Mouse (Mus musculus) ES-Bruce4 (cell line): ENCODE measurements around the gene Coa7. TPM values are rescaled to one million over a fixed set of nuclear protein-coding genes. Genes with fewer than 3 reads are reported as not detected.

Experiments used
- H3K27ac ChIP-seq: 2 replicates; pipeline ENCODE4 v1.5.1; 2012; ENCODE audit warnings: low read length, inconsistent platforms; ENCODE audit not compliant: insufficient read depth
- H3K27me3 ChIP-seq: 2 replicates; pipeline ENCODE4 v1.6.1; 2012; ENCODE audit warnings: mild to moderate bottlenecking, low read length, inconsistent platforms; ENCODE audit not compliant: control insufficient read depth, poor library complexity, insufficient read depth, severe bottlenecking
- H3K36me3 ChIP-seq: 2 replicates; pipeline ENCODE4 v1.6.1; 2012; ENCODE audit warnings: inconsistent platforms, mild to moderate bottlenecking, low read length, moderate library complexity; ENCODE audit not compliant: control insufficient read depth, poor library complexity, insufficient read depth, severe bottlenecking
- H3K4me1 ChIP-seq: one replicate; pipeline ENCODE4 v1.8.1; 2011; ENCODE audit warnings: low read length; ENCODE audit not compliant: control insufficient read depth, insufficient read depth
- H3K4me3 ChIP-seq: 2 replicates; pipeline ENCODE4 v1.5.1; 2011; ENCODE audit warnings: low read depth, mild to moderate bottlenecking, low read length
- H3K9ac ChIP-seq: 2 replicates; pipeline ENCODE4 v1.6.1; 2012; ENCODE audit warnings: low read depth, mild to moderate bottlenecking, inconsistent platforms; ENCODE audit not compliant: poor library complexity, severe bottlenecking
- H3K9me3 ChIP-seq: replicated peaks from 2 replicates; pipeline ENCODE4 v1.6.1; 2012; ENCODE audit warnings: mild to moderate bottlenecking, low read length, inconsistent platforms; ENCODE audit not compliant: control insufficient read depth, poor library complexity, insufficient read depth, severe bottlenecking
- CTCF ChIP-seq: IDR thresholded peaks from one replicate; pipeline ENCODE4 v1.8.1; 2011; ENCODE audit warnings: low read depth, low read length
- EP300 ChIP-seq: IDR thresholded peaks from 2 replicates; pipeline ENCODE4 v1.6.1; 2011; ENCODE audit warnings: low read depth, low read length; ENCODE audit not compliant: insufficient read depth
- POLR2A ChIP-seq: IDR thresholded peaks from one replicate; pipeline ENCODE4 v1.8.1; 2011; ENCODE audit warnings: low read length; ENCODE audit not compliant: insufficient read depth
- polyA plus RNA-seq: library from polyadenylated mRNA; stranded (reverse); fragments of >200 nt; gene quantifications from 2 replicates; pipeline ENCODE4 v1.2.4, GENCODE M21; 2011; ENCODE audit warnings: low read depth; ENCODE audit not compliant: missing spikeins, insufficient read depth, insufficient read length

Gene Coa7
- polyA plus RNA-seq, 1 experiment: 62.0 TPM

DNA sequence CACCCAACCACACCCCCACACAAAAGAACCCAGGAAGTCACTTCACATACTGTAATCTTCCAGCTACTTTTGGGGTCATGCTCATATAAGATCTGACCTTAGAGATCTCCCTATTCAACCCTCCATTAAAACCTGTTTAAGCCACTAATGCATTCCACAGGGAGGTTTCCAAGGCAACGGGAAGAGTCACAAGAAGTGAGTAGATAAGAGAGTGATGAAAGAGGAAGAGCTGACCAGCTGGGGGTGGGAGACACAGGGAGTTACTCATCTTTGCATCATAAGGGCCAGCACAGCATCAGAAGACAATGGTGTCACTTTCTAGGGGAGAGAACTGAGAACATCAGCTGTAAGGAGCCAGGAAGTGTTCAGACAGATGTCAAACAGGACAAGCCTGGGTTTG, 52.2 kb downstream of the Coa7 start:
- Histone ChIP-seq H3K27ac (peak overlapping the region; percentile 65; the same call in 1 of the 2 replicates), H3K9me3 (no peaks in the 10 kb centered on the region), H3K9ac (no peak overlapping the region), H3K27me3 (no peaks in the 10 kb centered on the region), H3K4me1 (peaks cover 9% of the 10 kb centered on the region), H3K36me3 (no peaks in the 10 kb centered on the region), H3K4me3 (no peak overlapping the region)
- no peak for TF ChIP-seq POLR2A
- no peak for TF ChIP-seq EP300
- TF ChIP-seq CTCF: no peak

GRCm38 (mm10) chr4:108383183-108383714, 55.3 kb downstream of the Coa7 start, which contains the start of gene Shisal2a:
Gene Shisal2a, minus strand, starts transcription at chr4:108383349.
- no peak within 1 kb of the TSS for H3K27ac ChIP-seq
- H3K9ac ChIP-seq: peak within 1 kb of the TSS; percentile 45
- H3K36me3 ChIP-seq: no peaks in the 10 kb centered on the region
- peaks cover 13% of the 10 kb centered on the region for H3K4me1 ChIP-seq
- peak within 1 kb of the TSS; percentile 64 for H3K4me3 ChIP-seq
- no peaks in the 10 kb centered on the region for H3K9me3 ChIP-seq
- no peak for TF ChIP-seq CTCF
- TF ChIP-seq EP300: no peak
- no peak for TF ChIP-seq POLR2A
- H3K27me3 ChIP-seq: no peaks in the 10 kb centered on the region

DNA sequence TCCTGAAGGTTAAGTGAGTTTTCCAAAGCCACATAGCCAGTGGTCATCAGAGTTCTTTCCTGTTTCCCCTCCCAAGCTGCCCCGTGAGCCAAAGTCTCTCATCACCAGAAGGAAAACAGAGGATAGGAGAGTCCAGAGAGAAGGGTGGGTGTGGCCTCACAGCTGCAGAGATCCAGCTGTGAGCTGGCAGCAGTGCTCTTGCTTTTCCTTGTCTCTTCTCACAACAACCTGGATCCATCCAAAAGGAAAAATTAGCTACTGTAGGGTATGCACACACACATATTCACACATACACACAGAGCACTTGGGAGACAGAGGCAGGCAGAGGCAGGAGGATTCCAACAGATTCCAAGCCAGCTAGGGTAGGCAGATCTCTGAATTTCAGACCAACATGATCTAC, 58.1 kb downstream of the Coa7 start:
- Histone ChIP-seq H3K9me3 (no peaks in the 10 kb centered on the region), H3K27me3 (no peaks in the 10 kb centered on the region), H3K9ac (no peak overlapping the region), H3K4me3 (no peak overlapping the region), H3K27ac (peak overlapping the region; percentile 15; the same call in 1 of the 2 replicates), H3K4me1 (peaks cover 7% of the 10 kb centered on the region), H3K36me3 (no peaks in the 10 kb centered on the region)
- TF ChIP-seq EP300 (0 out of 2 replicates have a peak, but pooled peaks have one; percentile 41), POLR2A (no peak)

DNA sequence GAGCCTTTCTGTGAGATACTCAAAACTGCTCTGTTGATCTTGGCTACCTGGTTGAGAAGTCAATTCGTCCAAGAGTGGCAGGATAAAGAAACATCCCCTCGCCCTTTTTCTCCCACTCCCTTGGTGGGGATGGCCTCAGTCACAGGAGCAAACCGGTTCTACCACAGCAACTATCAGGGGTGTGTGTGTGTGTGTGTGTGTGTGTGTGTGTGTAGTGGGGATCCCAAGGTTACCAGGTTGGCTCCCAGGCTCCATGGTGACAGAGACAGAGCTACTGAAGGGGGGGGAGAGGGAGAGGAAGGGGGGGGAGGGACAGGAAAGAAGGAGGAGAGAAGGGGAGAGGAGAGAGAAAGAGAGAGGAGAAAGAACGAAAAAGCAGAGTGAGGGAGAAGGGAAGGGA, 59.2 kb downstream of the Coa7 start:
- H3K9ac ChIP-seq: no peak overlapping the region
- H3K27me3 ChIP-seq: no peaks in the 10 kb centered on the region
- no peak overlapping the region for H3K4me3 ChIP-seq
- H3K27ac ChIP-seq: peak overlapping the region; percentile 63; the same call in 1 of the 2 replicates
- no peaks in the 10 kb centered on the region for H3K9me3 ChIP-seq
- TF ChIP-seq EP300 (0 out of 2 replicates have a peak, but pooled peaks have one; percentile 20), CTCF (no peak), POLR2A (no peak)
- H3K36me3 ChIP-seq: no peaks in the 10 kb centered on the region
- H3K4me1 ChIP-seq: peaks cover 8% of the 10 kb centered on the region

DNA sequence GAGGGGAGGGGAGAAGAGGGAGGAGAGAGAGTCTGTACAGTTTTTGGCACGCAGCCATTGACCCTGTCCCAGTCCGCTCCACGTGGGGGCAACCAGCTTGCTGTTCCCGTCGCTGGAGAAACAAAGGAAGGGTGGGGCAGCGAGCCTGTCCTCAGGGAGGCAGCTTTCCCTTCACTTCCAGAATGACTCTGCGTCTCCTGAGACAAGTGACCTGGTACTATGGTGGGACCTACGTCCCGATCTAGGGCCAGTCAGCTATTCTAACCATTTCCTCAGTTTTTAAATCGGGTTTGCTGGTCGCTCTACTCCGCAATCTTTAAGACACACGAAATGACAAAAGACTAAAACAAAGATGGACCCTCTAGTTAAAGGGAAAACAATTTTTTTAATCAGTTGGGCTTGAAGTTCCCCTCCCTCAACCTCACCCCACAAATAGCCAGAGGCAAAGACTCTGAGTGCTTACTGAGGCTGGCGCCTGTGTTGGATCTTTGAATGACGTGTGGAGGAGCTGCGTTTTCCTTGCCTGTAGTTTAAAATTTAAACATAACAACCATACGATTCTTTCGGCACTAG, 59.8 kb downstream of the Coa7 start:
- peaks cover 8% of the 10 kb centered on the region for H3K4me1 ChIP-seq
- TF ChIP-seq POLR2A (no peak), CTCF (no peak), EP300 (peak; percentile 84; the same call in 1 of the 2 replicates)
- no peaks in the 10 kb centered on the region for H3K27me3 ChIP-seq
- no peaks in the 10 kb centered on the region for H3K9me3 ChIP-seq
- H3K9ac ChIP-seq: peak overlapping the region; percentile 21; the same call in 1 of the 2 replicates
- no peaks in the 10 kb centered on the region for H3K36me3 ChIP-seq
- peak overlapping the region; percentile 17 for H3K4me3 ChIP-seq
- H3K27ac ChIP-seq: peak overlapping the region; percentile 76

GRCm38 (mm10) chr4:108388741-108389140, 60.8 kb downstream of the Coa7 start:
- H3K9me3 ChIP-seq: no peaks in the 10 kb centered on the region; the same call in 1 of the 2 replicates
- no peak overlapping the region for H3K4me3 ChIP-seq
- H3K27ac ChIP-seq: no peak overlapping the region
- peaks cover 8% of the 10 kb centered on the region for H3K4me1 ChIP-seq
- no peak for TF ChIP-seq POLR2A
- no peak for TF ChIP-seq CTCF
- TF ChIP-seq EP300: no peak
- H3K27me3 ChIP-seq: no peaks in the 10 kb centered on the region
- H3K9ac ChIP-seq: no peak overlapping the region
- H3K36me3 ChIP-seq: no peaks in the 10 kb centered on the region
